In the genomic region with DNA sequence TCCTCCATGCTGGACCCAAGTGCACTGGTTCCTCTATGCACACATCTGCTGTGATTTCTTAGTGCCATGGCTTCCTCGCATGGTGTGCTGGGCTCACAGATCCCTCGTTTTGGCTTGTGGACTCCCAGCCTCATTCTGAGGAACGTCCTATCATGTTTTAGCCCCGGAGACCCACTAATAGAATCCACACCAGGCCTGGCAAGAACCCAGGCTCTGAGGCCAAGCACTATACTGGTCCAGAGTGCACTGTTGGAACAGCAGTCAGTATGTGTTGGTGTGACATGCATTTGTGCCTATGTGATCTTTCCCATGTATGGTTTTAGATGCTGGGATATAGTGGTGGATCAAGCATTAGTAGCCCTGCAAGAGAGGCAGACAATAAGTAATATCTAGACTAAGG, we compare ENCODE assay signal across 13 mouse cellular contexts.
A peak's percentile ranks its signal among the peaks of the same experiment; 100 is the strongest.
DNase-seq lines count a peak whose midpoint lies in the region.
"Had no signal": no experiment of that assay in that cellular context is flagged by ENCODE, and none has a peak within 500 bp of the region (broad histone marks: within the 10 kb centered on the region; RNA-seq: fewer than 3 reads in every experiment).

No protein-coding gene starts in this region.

- peak; percentile 56 to 60 for DNase-seq in cerebellum, postnatal 10 days
- DNase-seq in cerebellum, adult 9-10 months: no peak
- DNase-seq: adrenal gland, adult 2 months; adrenal gland, adult 8-10 months; adrenal gland, postnatal 10 days; adrenal gland, postnatal 14 days; adrenal gland, postnatal 25 days; adrenal gland, postnatal 36 days; B cell, adult 2 months; cerebellum, adult 11 months; cerebellum, adult 11-12 months; cerebellum, adult 18-20 months; cerebellum, adult 2 months had no signal
